Mouse (Mus musculus): ENCODE data around the gene Cpeb3. TPM values are rescaled to one million over a fixed set of nuclear protein-coding genes. Genes with fewer than 3 reads are reported as not detected.
A peak's percentile ranks its signal among the peaks of the same experiment; 100 is the strongest.

Cpeb3 gene
- polyA plus RNA-seq, 1 experiment from 2014 or later, result 0.98 TPM

- Histone ChIP-seq H3K9me3 (ENCODE audit: control insufficient read depth, low read length) (no peaks in the 10 kb centered on the region), H3K36me3 (ENCODE audit: control insufficient read depth, insufficient read depth, low read length) (no peaks in the 10 kb centered on the region), H3K9ac (ENCODE audit: low read length) (peak overlapping the region; percentile 61), H3K4me3 (ENCODE audit: low read length) (peak overlapping the region; percentile 61), H3K4me1 (replicated peaks; ENCODE audit: control insufficient read depth, insufficient read depth, low read length) (peaks cover 6% of the 10 kb centered on the region; the same call in 1 of the 2 replicates), H3K4me2 (ENCODE audit: low read depth, low read length) (peak overlapping the region; percentile 100), H3K27me3 (ENCODE audit: control insufficient read depth, insufficient read depth, low read depth, low read length) (peaks cover 24% of the 10 kb centered on the region), H3K27ac (ENCODE audit: low read length) (no peak overlapping the region)
- ATAC-seq (ENCODE audit: low read depth), result no peak
- WGBS, result 28% methylated on average over 20 of the region's 20 CpGs
These were observed 34.9 kb downstream of the Cpeb3 start for GRCm38 (mm10) chr19:37173331-37174115.

GRCm38 (mm10) chr19:37172566-37173130, 35.8 kb downstream of the Cpeb3 start:
- H3K36me3 ChIP-seq (ENCODE audit: control insufficient read depth, insufficient read depth, low read length), result no peaks in the 10 kb centered on the region
- H3K27ac ChIP-seq (ENCODE audit: low read length), result no peak overlapping the region
- H3K4me1 ChIP-seq (replicated peaks; ENCODE audit: control insufficient read depth, insufficient read depth, low read length), result peaks cover 6% of the 10 kb centered on the region; the same call in 1 of the 2 replicates
- H3K9ac ChIP-seq (ENCODE audit: low read length), result no peak overlapping the region
- no peak overlapping the region for H3K4me2 ChIP-seq (ENCODE audit: low read depth, low read length)
- no peaks in the 10 kb centered on the region for H3K9me3 ChIP-seq (ENCODE audit: control insufficient read depth, low read length)
- H3K27me3 ChIP-seq (ENCODE audit: control insufficient read depth, insufficient read depth, low read depth, low read length), result peaks cover 24% of the 10 kb centered on the region
- ATAC-seq (ENCODE audit: low read depth), result no peak
- no peak overlapping the region for H3K4me3 ChIP-seq (ENCODE audit: low read length)
- WGBS, result 75% methylated on average over 11 of the region's 11 CpGs

- peaks cover 23% of the 10 kb centered on the region for H3K27me3 ChIP-seq (ENCODE audit: control insufficient read depth, insufficient read depth, low read depth, low read length)
- no peaks in the 10 kb centered on the region for H3K9me3 ChIP-seq (ENCODE audit: control insufficient read depth, low read length)
- H3K27ac ChIP-seq (ENCODE audit: low read length), result no peak overlapping the region
- H3K4me3 ChIP-seq (ENCODE audit: low read length), result no peak overlapping the region
- no peak for ATAC-seq (ENCODE audit: low read depth)
- H3K4me1 ChIP-seq (replicated peaks; ENCODE audit: control insufficient read depth, insufficient read depth, low read length), result peaks cover 6% of the 10 kb centered on the region; the same call in 1 of the 2 replicates
- 56% methylated on average over 1 of the region's 1 CpGs for WGBS
- H3K4me2 ChIP-seq (ENCODE audit: low read depth, low read length), result no peak overlapping the region
- no peaks in the 10 kb centered on the region for H3K36me3 ChIP-seq (ENCODE audit: control insufficient read depth, insufficient read depth, low read length)
- H3K9ac ChIP-seq (ENCODE audit: low read length), result no peak overlapping the region
These were observed 36.3 kb downstream of the Cpeb3 start for GRCm38 (mm10) chr19:37172096-37172495.

GRCm38 (mm10) chr19:37156770-37157336, 51.5 kb downstream of the Cpeb3 start:
- Histone ChIP-seq H3K4me3 (ENCODE audit: low read length) (no peak overlapping the region), H3K27me3 (ENCODE audit: control insufficient read depth, insufficient read depth, low read depth, low read length) (no peaks in the 10 kb centered on the region), H3K4me1 (replicated peaks; ENCODE audit: control insufficient read depth, insufficient read depth, low read length) (no peaks in the 10 kb centered on the region), H3K4me2 (ENCODE audit: low read depth, low read length) (no peak overlapping the region), H3K9me3 (ENCODE audit: control insufficient read depth, low read length) (no peaks in the 10 kb centered on the region), H3K9ac (ENCODE audit: low read length) (no peak overlapping the region), H3K36me3 (ENCODE audit: control insufficient read depth, insufficient read depth, low read length) (no peaks in the 10 kb centered on the region), H3K27ac (ENCODE audit: low read length) (no peak overlapping the region)
- no peak for ATAC-seq (ENCODE audit: low read depth)
- 81% methylated on average over 5 of the region's 5 CpGs for WGBS

- H3K4me1 ChIP-seq (replicated peaks; ENCODE audit: control insufficient read depth, insufficient read depth, low read length), result no peaks in the 10 kb centered on the region
- H3K36me3 ChIP-seq (ENCODE audit: control insufficient read depth, insufficient read depth, low read length), result no peaks in the 10 kb centered on the region
- no peak overlapping the region for H3K4me3 ChIP-seq (ENCODE audit: low read length)
- ATAC-seq (ENCODE audit: low read depth), result no peak
- H3K27me3 ChIP-seq (ENCODE audit: control insufficient read depth, insufficient read depth, low read depth, low read length), result no peaks in the 10 kb centered on the region
- H3K9ac ChIP-seq (ENCODE audit: low read length), result no peak overlapping the region
- no peak overlapping the region for H3K27ac ChIP-seq (ENCODE audit: low read length)
- no peaks in the 10 kb centered on the region for H3K9me3 ChIP-seq (ENCODE audit: control insufficient read depth, low read length)
- H3K4me2 ChIP-seq (ENCODE audit: low read depth, low read length), result no peak overlapping the region
- 67% methylated on average over 4 of the region's 4 CpGs for WGBS
These were observed 52.4 kb downstream of the Cpeb3 start for GRCm38 (mm10) chr19:37156040-37156439.

GRCm38 (mm10) chr19:37147145-37147544, 61.3 kb downstream of the Cpeb3 start:
- Histone ChIP-seq H3K4me3 (ENCODE audit: low read length) (no peak overlapping the region), H3K9me3 (ENCODE audit: control insufficient read depth, low read length) (no peaks in the 10 kb centered on the region), H3K4me2 (ENCODE audit: low read depth, low read length) (no peak overlapping the region), H3K9ac (ENCODE audit: low read length) (no peak overlapping the region), H3K27me3 (ENCODE audit: control insufficient read depth, insufficient read depth, low read depth, low read length) (no peaks in the 10 kb centered on the region), H3K27ac (ENCODE audit: low read length) (no peak overlapping the region), H3K4me1 (replicated peaks; ENCODE audit: control insufficient read depth, insufficient read depth, low read length) (no peaks in the 10 kb centered on the region), H3K36me3 (ENCODE audit: control insufficient read depth, insufficient read depth, low read length) (no peaks in the 10 kb centered on the region)
- ATAC-seq (ENCODE audit: low read depth), result no peak
- 69% methylated on average over 4 of the region's 4 CpGs for WGBS

- H3K27ac ChIP-seq (ENCODE audit: low read length), result no peak overlapping the region
- WGBS, result 70% methylated on average over 1 of the region's 1 CpGs
- no peak overlapping the region for H3K9ac ChIP-seq (ENCODE audit: low read length)
- ATAC-seq (ENCODE audit: low read depth), result no peak
- H3K4me2 ChIP-seq (ENCODE audit: low read depth, low read length), result no peak overlapping the region
- H3K4me3 ChIP-seq (ENCODE audit: low read length), result no peak overlapping the region
- H3K27me3 ChIP-seq (ENCODE audit: control insufficient read depth, insufficient read depth, low read depth, low read length), result no peaks in the 10 kb centered on the region
- H3K36me3 ChIP-seq (ENCODE audit: control insufficient read depth, insufficient read depth, low read length), result no peaks in the 10 kb centered on the region
- H3K4me1 ChIP-seq (replicated peaks; ENCODE audit: control insufficient read depth, insufficient read depth, low read length), result no peaks in the 10 kb centered on the region
- no peaks in the 10 kb centered on the region for H3K9me3 ChIP-seq (ENCODE audit: control insufficient read depth, low read length)
These were observed 62.6 kb downstream of the Cpeb3 start for GRCm38 (mm10) chr19:37145846-37146245.

GRCm38 (mm10) chr19:37145401-37145800, 63.0 kb downstream of the Cpeb3 start:
- Histone ChIP-seq H3K9ac (ENCODE audit: low read length) (no peak overlapping the region), H3K4me2 (ENCODE audit: low read depth, low read length) (no peak overlapping the region), H3K4me3 (ENCODE audit: low read length) (no peak overlapping the region), H3K27me3 (ENCODE audit: control insufficient read depth, insufficient read depth, low read depth, low read length) (no peaks in the 10 kb centered on the region), H3K9me3 (ENCODE audit: control insufficient read depth, low read length) (no peaks in the 10 kb centered on the region), H3K4me1 (replicated peaks; ENCODE audit: control insufficient read depth, insufficient read depth, low read length) (no peaks in the 10 kb centered on the region), H3K36me3 (ENCODE audit: control insufficient read depth, insufficient read depth, low read length) (no peaks in the 10 kb centered on the region), H3K27ac (ENCODE audit: low read length) (no peak overlapping the region)
- 87% methylated on average over 5 of the region's 5 CpGs for WGBS
- no peak for ATAC-seq (ENCODE audit: low read depth)

GRCm38 (mm10) chr19:37141623-37142022, 66.8 kb downstream of the Cpeb3 start:
- H3K4me1 ChIP-seq (replicated peaks; ENCODE audit: control insufficient read depth, insufficient read depth, low read length), result no peaks in the 10 kb centered on the region
- H3K36me3 ChIP-seq (ENCODE audit: control insufficient read depth, insufficient read depth, low read length), result no peaks in the 10 kb centered on the region
- no peak overlapping the region for H3K9ac ChIP-seq (ENCODE audit: low read length)
- H3K4me3 ChIP-seq (ENCODE audit: low read length), result no peak overlapping the region
- H3K9me3 ChIP-seq (ENCODE audit: control insufficient read depth, low read length), result no peaks in the 10 kb centered on the region
- no peak overlapping the region for H3K27ac ChIP-seq (ENCODE audit: low read length)
- WGBS, result 46% methylated on average over 4 of the region's 4 CpGs
- H3K4me2 ChIP-seq (ENCODE audit: low read depth, low read length), result no peak overlapping the region
- no peak for ATAC-seq (ENCODE audit: low read depth)
- no peaks in the 10 kb centered on the region for H3K27me3 ChIP-seq (ENCODE audit: control insufficient read depth, insufficient read depth, low read depth, low read length)
